Mouse (Mus musculus) small intestine, adult 2 months (tissue): ENCODE measurements around the gene Prkd2.

Source experiments
- CTCF ChIP-seq: fragments of 200-500 bp; IDR thresholded peaks from 2 replicates; pipeline ENCODE4 v1.5.1; 2012; ENCODE audit warnings: low read depth, mild to moderate bottlenecking, control low read depth, inconsistent platforms, low read length, moderate library complexity, mixed read lengths; ENCODE audit not compliant: insufficient replicate concordance, insufficient read length; ENCODE audit errors: extremely low read depth
- POLR2A ChIP-seq: fragments of 200-500 bp; IDR thresholded peaks from 2 replicates; pipeline ENCODE4 v1.6.1; 2012; ENCODE audit warnings: low read depth, mild to moderate bottlenecking, control low read depth, inconsistent platforms, low read length, moderate library complexity

DNA sequence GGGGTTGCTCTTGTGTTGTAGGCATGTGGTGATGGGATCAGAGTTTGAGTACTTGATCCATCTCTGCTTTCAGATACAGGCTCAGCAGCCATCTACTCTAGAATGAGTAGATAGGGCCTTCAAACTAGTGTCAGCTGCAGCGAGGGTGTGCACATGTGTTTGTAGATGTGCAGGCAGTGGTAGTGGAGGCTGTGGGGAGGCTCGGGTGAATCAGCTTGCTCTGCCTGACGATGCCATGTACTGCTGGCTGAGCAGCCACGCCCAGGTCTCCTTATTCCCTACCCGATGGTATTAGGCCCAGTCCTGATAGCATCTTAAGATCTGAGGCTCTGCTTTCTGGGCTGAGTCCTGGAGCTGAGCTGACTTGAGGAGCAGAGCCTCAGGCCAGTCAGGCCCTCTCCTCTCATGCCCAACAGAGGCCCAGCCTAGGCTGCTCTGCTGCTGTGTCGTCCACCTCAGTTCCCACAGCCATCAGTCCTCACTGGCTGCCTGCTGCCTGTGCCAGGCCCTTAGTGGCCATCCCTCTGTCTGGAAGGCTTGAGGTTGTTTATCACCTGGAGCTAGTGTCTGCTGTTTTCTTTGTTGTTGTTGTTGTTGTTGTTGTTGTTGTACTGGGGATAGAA, 3.8 kb upstream of the Prkd2 start:
- TF ChIP-seq CTCF (no peak), POLR2A (no peak)
